Mouse (Mus musculus) CD4-positive naive resting alpha-beta T cell, adult 57 days (primary cell): ENCODE results near the gene Zfp212. TPM values are rescaled to one million over a fixed set of nuclear protein-coding genes. Genes with fewer than 3 reads are reported as not detected.

Experiments
- total RNA-seq: library from RNA; stranded (reverse); gene quantifications from one replicate; pipeline ENCODE4 v1.2.4, GENCODE M21; 2023

The Zfp212 gene
- 67.8 TPM for total RNA-seq

DNA sequence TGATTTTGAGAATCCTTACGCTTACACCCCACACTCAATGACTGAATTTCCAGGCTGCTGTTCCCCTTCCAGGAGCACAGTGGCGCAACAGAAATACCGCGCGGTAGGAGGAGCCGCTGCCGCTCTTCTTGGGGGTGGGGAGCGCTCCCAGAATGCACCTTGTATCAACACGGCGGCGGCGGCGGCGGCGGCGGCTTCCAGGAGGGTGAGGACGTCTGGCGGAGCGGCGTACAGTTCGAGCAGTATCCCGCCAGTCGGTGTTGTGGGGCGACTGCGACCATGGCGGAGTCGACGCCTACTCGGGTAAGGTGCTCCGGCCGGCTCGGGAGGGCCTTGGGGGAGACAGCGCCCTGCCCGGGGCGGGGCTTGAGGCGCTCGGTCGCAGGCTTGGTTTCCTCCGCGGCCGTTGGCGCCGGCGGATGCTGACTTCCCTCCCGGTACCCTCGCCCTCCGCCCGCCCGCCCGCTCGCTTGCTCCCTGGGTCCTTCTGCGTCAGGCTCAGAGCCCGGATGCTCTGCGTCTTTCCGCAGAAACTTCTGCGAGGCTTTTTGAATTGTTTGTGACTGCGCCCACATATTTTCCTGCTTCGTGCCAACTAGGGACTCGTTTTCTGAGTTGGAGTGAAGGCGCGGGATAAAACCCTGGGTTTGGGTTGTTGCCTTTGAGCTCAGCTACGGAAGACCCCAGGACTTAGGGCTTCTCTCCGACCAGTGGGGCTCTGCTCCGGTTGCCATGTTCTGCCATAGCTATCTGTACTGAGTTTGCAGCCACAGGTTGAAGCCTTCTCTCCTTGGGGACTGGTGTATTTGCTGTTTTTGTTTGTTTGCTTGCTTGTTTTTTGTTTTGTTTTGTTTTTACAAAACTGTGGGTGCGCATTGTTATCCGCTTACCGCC is at the start of gene Zfp212:
TSS of gene Zfp212 (plus strand) at position 30 of the 894 bp plus-strand sequence.

DNA sequence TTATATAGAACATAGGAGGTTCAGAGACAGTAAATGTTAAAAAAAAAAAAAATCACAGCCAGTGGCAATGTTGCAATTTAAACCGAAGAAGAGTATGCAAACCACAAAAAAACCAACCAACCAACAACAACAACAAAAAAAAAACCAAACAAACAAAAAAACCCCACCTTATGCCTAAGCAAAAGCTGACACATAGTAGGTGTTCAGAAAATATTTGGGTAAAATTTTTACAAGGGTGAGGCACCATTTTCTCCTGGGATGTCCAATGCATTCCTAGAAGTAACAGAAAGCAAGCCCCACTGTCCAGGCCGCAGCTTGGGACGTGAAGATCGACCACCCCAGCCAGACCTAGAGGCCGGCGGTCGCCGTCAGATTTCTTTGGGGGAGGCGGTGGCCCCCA is 43.2 kb upstream of the Zfp212 start, which contains the start of gene Zfp282:
TSS of gene Zfp282 (plus strand) at position 147 of the 400 bp plus-strand sequence.

DNA sequence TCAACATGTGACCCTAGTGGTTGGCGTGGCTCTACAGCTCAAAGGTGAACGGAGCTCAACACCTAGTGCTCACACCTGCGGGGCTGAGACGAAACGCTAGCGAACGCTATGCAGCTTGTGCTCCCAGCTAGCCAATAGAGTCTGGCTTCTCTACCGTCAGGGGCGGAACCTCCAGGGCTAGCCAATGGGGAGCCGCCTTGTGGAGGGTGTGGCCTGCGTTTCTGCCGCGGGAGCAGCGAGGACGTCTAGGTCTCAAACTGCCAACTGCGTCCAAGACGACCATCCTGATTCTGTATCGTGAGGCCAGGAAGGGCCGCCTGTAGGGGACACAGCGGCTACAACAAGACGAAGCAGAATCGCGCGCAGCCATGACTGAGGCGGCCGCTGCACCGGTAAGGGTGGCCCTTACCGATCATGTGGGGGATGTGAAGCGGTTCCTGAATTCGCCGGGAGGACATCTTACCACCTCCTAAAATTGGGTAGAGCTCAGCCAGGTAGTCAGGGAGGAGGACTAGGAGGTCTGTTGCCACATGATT is 33.0 kb downstream of the Zfp212 start, which contains the start of gene Zfp956:
TSS of gene Zfp956 (plus strand) at position 200 of the 536 bp plus-strand sequence.

Other genes starting within 250 kb of the Zfp212 start
- gene Pdia4, start 107.0 kb upstream of the Zfp212 start, total RNA-seq = 69.8 TPM
- gene Zfp786, start 89.6 kb upstream of the Zfp212 start, total RNA-seq = not detected
- gene Zfp398, start 84.8 kb upstream of the Zfp212 start, total RNA-seq = 32.4 TPM
- 10.6 TPM for gene Zfp282, start 43.3 kb upstream of the Zfp212 start, total RNA-seq
- gene Zfp956, start 32.9 kb downstream of the Zfp212 start, total RNA-seq = 21.3 TPM
- 57.8 TPM for gene Zfp777, start 128.4 kb downstream of the Zfp212 start, total RNA-seq
- 76.9 TPM for gene Zfp746, start 166.1 kb downstream of the Zfp212 start, total RNA-seq